Mouse (Mus musculus) liver, embryonic 14 days (tissue): ENCODE results near the gene Gja3. TPM values are rescaled to one million over a fixed set of nuclear protein-coding genes. Genes with fewer than 3 reads are reported as not detected.

Experiments
- polyA plus RNA-seq: library from polyadenylated mRNA; depleted of rRNA; stranded (reverse); fragments of >200 nt; gene quantifications from 2 replicates; pipeline ENCODE4 v1.2.3, GENCODE M21; 2012; rRNA removed

Gene Gja3
- 0.06 TPM in 1 of 2 replicates, not detected in the other for polyA plus RNA-seq

GRCm38 (mm10) chr14:57057563-57058321 is at the start of gene Gja3:
TSS of gene Gja3 (minus strand) at chr14:57058100.

GRCm38 (mm10) chr14:57104106-57105023 is 46.5 kb upstream of the Gja3 start, which contains the start of gene Gjb2:
TSS of gene Gjb2 (minus strand) at chr14:57104702.

Other genes with a start within 250 kb of the Gja3 start
- gene Zmym5, start 246.4 kb downstream of the Gja3 start, polyA plus RNA-seq = 6.2 and 6.9 TPM in 2 replicates
- gene Zmym2, start 171.4 kb downstream of the Gja3 start, polyA plus RNA-seq = 6.1 and 7.3 TPM in 2 replicates
- 3.9 and 4.7 TPM in 2 replicates for gene Gjb2, start 46.6 kb upstream of the Gja3 start, polyA plus RNA-seq
- not detected in 2 replicates for gene Gm4491, start 57.8 kb upstream of the Gja3 start, polyA plus RNA-seq
- gene Gjb6, start 75.5 kb upstream of the Gja3 start, polyA plus RNA-seq = 0.02 TPM in 1 of 2 replicates, not detected in the other